Mouse (Mus musculus) erythroid progenitor cell, adult 5-6 weeks (primary cell): ENCODE data around the gene Lrrfip2. TPM values are rescaled to one million over a fixed set of nuclear protein-coding genes. Genes with fewer than 3 reads are reported as not detected.

Experiments used
- ATAC-seq: replicated peaks from 2 replicates; pipeline ENCODE4 v1.8.0; 2016; ENCODE audit warnings: moderate number of reproducible peaks, mild to moderate bottlenecking, moderate TSS enrichment, inconsistent platforms; ENCODE audit not compliant: poor library complexity, low FRiP score, severe bottlenecking
- total RNA-seq, 2 experiments: library from RNA; stranded (forward) in 1 of 2; stranded (reverse) in 1 of 2; fragments of 150-400 nt in 1 of 2; fragments of 186-747, 209-891 nt in 1 of 2; gene quantifications; 2 replicates each; pipeline versions ENCODE4 v1.2.3 to v1.2.4; 2015 to 2017; ENCODE audit warnings: low replicate concordance in 2 of 2

Lrrfip2 gene
- total RNA-seq, 2 experiments from 2014 or later = 8.4 to 75.1 TPM

DNA sequence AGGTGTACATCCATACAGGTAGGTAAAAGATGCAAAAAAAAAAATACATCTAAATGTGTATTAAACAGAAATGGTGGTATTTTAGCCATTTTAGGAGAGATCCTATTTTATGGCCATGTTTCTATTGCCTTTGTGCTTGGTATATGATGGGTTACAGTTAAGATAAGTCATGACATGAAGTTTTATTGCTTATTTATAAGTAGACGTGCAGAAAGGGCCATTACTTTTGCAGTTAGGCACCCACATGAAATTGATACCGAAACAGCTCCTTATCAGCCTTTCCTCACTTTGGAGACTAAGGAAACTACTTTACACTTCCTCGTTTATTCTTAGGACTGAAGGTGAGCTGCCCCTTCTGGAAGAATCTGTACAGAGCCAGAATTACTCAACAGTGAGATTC lies 9.5 kb upstream of the Lrrfip2 start:
- ATAC-seq = no peak

DNA sequence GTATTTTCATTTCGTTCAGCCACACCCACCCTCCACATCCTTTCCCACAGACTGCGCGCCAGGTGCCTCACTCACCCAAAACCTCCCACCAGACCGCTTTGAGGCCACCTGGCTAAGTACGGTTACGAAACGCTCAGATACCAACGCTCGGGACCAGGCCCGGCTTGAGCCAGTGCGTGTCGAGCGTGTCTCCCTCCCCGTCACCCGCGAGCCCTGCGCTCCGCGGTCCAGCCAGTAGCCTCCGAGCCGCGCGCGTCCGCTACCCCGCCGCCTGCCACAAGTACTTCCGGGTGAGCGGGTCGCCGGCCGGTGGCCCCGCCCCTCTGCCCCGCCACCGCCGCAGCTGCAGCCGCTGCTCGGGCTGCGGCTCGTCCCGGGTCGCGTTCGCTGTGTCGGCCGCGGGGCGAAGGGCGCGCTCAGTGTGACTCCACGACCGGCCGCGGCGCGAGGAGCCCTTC lies 431 bp downstream of the Lrrfip2 start:
- ATAC-seq = peak; percentile 95

- ATAC-seq = peak; percentile 50
These were observed 979 bp downstream of the Lrrfip2 start for GRCm38 (mm10) chr9:111118252-111118890.

- peak; percentile 60 for ATAC-seq
These were observed 1.6 kb downstream of the Lrrfip2 start for GRCm38 (mm10) chr9:111118891-111119441.

DNA sequence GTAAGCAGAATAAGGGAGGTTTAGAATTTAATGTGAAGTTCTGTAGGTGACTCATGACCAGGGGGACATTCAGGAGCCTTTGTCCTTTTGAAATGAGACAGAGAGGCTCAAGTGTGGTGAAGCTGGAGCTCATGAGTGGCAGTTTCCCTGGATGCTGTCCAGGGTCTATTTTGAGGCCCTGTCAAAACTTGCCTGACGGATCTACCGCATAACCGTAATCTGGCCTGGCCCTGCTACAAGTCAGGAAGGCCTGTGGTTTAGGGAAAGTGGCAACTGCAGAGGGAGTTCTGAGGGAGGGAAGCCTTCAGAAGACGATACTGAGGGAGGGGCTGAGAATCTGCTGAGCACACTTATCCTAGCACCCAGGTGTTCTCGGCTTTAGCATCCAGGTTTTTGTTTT lies 5.1 kb downstream of the Lrrfip2 start:
- no peak for ATAC-seq

- ATAC-seq = no peak
These were observed 5.9 kb downstream of the Lrrfip2 start for GRCm38 (mm10) chr9:111123336-111123735.

DNA sequence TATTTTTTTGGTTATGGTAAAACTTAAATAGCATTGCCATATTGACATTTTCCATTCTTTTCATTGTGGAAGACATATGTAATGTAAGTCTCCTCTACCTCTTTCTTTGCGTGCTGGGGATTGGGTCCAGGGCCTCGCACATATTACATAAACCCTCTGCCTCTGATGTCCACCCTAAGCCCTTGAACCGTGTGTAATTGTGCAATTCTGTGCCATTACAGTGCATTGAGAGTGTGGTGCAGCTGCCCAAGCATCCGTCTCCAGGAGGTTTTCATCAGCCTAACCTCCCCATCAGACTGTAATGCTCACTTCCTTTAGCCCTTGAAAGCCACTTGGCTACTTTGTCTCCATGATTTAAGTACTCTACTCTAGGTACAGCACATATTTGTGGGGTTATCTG lies 7.0 kb downstream of the Lrrfip2 start:
- no peak for ATAC-seq

- no peak for ATAC-seq
These were observed 9.3 kb downstream of the Lrrfip2 start for GRCm38 (mm10) chr9:111126735-111127134.

GRCm38 (mm10) chr9:111127749-111128148 lies 10.4 kb downstream of the Lrrfip2 start:
- no peak for ATAC-seq

- ATAC-seq = no peak
These were observed 12.7 kb downstream of the Lrrfip2 start for GRCm38 (mm10) chr9:111130126-111130525.

GRCm38 (mm10) chr9:111138161-111138560 lies 20.8 kb downstream of the Lrrfip2 start:
- no peak for ATAC-seq

DNA sequence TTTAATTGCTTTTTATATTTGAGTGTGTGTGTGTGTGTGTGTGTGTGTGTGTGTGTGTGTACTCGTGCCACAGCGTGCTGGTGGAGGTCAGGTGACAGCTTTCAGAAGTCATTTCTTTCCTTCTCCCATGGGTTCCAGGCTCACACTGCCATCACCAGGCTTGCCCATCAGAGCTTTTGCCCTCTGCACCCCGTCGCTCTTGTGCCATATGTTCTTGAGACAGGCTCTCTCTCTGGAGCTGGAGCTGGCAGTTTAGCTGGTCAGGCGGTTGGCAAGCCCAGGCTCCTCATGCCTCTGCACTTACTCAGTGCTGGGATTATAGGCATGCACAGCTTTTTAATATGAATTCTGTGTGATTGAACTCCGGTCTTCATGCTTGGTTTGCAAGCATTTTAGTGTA lies 25.3 kb downstream of the Lrrfip2 start:
- no peak for ATAC-seq

- ATAC-seq = no peak
These were observed 26.0 kb downstream of the Lrrfip2 start for GRCm38 (mm10) chr9:111143387-111143786.

GRCm38 (mm10) chr9:111144711-111145110 lies 27.3 kb downstream of the Lrrfip2 start:
- no peak for ATAC-seq

DNA sequence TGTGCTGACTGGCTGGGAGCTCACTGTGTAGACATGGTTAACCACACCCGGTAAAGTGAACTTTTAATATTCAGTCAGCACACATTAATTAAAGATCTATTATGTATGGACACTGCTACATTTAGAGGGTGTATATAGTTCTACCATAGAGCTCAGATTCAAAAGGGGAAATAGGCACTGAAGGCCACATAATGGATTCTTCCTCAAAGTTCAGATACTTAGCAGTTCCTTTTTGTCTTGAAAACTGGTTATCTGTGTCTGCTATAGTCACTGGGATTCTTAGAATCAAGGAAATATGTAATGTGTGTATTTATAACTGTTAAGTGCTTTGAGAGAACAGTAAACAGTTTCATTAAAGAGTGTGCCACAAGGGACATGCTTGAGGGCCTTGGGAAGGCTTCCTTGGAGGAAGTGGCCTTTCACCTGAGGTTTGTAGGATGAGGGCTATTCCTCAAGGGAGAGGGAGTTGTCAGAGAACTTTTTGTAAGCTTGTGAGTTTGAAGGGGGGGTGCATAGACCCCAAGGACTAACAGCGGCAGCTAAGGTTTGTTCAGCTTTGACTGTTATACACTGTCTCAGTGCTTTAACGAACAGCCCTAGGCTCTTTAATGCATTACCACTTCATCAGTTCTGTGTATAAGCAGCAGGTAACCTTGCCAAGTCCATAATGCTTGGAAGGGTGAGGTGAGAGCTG lies 28.3 kb downstream of the Lrrfip2 start:
- no peak for ATAC-seq

GRCm38 (mm10) chr9:111146216-111146798 lies 28.9 kb downstream of the Lrrfip2 start:
- no peak for ATAC-seq

DNA sequence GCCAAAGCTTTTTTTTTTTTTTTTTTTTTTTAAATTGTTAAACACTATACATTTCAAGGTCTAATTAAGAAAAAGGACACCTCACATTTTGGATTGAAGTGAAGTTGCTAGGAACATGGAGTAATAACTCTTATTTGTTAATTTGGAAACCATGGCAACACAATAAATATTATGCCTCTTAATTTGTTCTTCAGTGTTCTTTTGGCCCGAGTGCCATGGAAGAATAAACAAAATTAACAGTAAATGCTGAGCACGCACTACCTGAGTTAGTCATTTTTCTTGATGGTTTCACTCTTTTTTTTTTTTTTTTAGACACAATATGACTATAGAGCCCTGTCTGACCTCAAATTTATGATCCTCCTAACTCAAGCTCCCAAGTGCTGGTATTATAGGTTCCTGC lies 30.6 kb downstream of the Lrrfip2 start:
- ATAC-seq = no peak

DNA sequence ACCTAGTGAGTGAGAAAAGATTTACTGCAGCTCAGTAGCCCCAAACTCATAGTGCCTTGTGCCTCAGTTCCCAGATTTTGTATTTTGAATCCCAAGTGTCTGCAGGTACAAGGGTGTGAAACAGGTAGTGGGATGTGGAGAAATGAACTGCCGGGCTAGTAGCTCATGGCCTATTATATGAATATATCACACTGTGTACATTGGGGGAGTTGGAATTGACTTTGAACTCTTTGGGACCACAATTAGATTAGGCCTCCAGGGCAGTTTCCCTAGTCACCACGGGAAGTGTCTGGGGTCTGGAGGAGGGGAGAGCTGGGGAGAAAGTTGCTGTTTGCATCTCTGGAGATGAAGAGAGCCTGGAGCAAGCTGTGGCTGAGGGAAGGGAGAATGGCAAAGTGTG lies 31.0 kb downstream of the Lrrfip2 start:
- no peak for ATAC-seq

DNA sequence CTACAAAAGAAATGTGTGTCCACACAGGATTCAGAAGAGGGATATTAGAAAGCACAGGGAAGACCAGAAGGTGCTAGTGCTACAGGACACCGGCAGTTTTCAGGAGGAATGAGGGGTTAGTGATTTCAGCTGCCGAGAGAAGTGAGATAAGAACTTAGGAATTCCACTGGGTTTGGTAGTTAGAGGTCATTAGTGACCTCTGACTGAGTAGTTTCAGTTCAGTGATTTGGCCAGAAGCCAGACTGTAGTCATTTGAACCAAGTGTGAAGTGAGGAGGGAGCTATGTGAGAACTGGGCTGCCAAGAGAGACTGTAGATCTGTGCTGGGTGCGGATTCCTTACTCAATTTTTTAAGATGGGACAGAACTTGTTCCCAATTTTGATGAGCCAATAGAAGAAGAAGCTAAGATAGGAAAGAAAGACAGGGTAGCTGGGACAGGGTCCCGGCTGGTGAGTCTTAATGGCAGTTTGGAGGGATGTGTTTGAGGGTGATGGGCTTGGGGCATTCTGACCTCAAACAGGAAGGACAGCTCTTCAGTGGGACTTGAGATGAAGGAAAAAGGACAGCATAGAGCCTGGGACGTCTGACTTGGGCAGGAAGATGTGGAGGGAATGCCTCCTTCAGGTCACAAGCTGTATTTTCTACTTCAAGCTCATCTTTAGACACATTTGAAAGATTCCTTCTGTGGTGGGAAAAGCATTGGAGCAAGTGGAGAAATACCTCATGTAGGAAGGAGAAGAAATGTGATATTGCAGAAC lies 32.0 kb downstream of the Lrrfip2 start:
- ATAC-seq = no peak

GRCm38 (mm10) chr9:111152314-111152897 lies 35.0 kb downstream of the Lrrfip2 start:
- ATAC-seq = no peak
